Mouse (Mus musculus) gastrocnemius, postnatal 14 days (tissue): ENCODE measurements around the gene Tmcc2. TPM values are rescaled to one million over a fixed set of nuclear protein-coding genes. Genes with fewer than 3 reads are reported as not detected.

Experiments used
- DNase-seq: peaks from one replicate; pipeline ENCODE4 v3.0.0; 2021; ENCODE audit warnings: mixed read lengths
- intact Hi-C: fragments of 180-260 bp; cut with DNase I; formaldehyde crosslinking; loops from one replicate; pipeline ENCODE4 v1.15.1; 2025; ENCODE audit warnings: low total_unique reads
- total RNA-seq, 2 experiments: library from RNA; stranded (reverse); gene quantifications; 2 replicates each; pipeline ENCODE4 v1.2.3; 2021

Tmcc2 gene
- total RNA-seq, 2 experiments from 2014 or later, result 19.4 to 22.9 TPM

- no peak for DNase-seq
- intact Hi-C loops, result no loop called here
Observed at GRCm38 (mm10) chr1:132396705-132397104, 5.6 kb upstream of the Tmcc2 start.

- intact Hi-C loops, result no loop called here
- DNase-seq, result no peak
Observed at GRCm38 (mm10) chr1:132392872-132393271, 1.8 kb upstream of the Tmcc2 start.

GRCm38 (mm10) chr1:132391580-132392022 lies 520 bp upstream of the Tmcc2 start:
- peak; percentile 81 for DNase-seq
- intact Hi-C loops, result no loop called here

GRCm38 (mm10) chr1:132389886-132390585 lies 1.0 kb downstream of the Tmcc2 start:
- intact Hi-C loops, result no loop called here

GRCm38 (mm10) chr1:132388813-132389803 lies 2.0 kb downstream of the Tmcc2 start:
- no peak for DNase-seq
- intact Hi-C loops, result no loop called here

More at GRCm38 (mm10) chr1:132389886-132390585, 1.0 kb downstream of the Tmcc2 start:
- DNase-seq, result peak; percentile 68

- intact Hi-C loops, result no loop called here
- no peak for DNase-seq
Observed at GRCm38 (mm10) chr1:132387943-132388342, 3.1 kb downstream of the Tmcc2 start.

- intact Hi-C loops, result no loop called here
- DNase-seq, result no peak
Observed at GRCm38 (mm10) chr1:132386266-132386665, 4.8 kb downstream of the Tmcc2 start.

GRCm38 (mm10) chr1:132385711-132386110 lies 5.4 kb downstream of the Tmcc2 start:
- intact Hi-C loops, result no loop called here
- DNase-seq, result no peak

- DNase-seq, result no peak
- intact Hi-C loops, result no loop called here
Observed at GRCm38 (mm10) chr1:132385266-132385665, 5.8 kb downstream of the Tmcc2 start.

- intact Hi-C loops, result no loop called here
- peak; percentile 39 for DNase-seq
Observed at GRCm38 (mm10) chr1:132384001-132384554, 7.0 kb downstream of the Tmcc2 start.

GRCm38 (mm10) chr1:132381929-132382328 lies 9.2 kb downstream of the Tmcc2 start:
- intact Hi-C loops, result no loop called here
- DNase-seq, result peak; percentile 8

GRCm38 (mm10) chr1:132380550-132381100 lies 10.5 kb downstream of the Tmcc2 start:
- intact Hi-C loops, result no loop called here

GRCm38 (mm10) chr1:132377811-132378210 lies 13.3 kb downstream of the Tmcc2 start:
- intact Hi-C loops, result no loop called here

More at GRCm38 (mm10) chr1:132380550-132381100, 10.5 kb downstream of the Tmcc2 start:
- peak; percentile 14 for DNase-seq

GRCm38 (mm10) chr1:132377055-132377365 lies 14.1 kb downstream of the Tmcc2 start:
- no peak for DNase-seq

More at GRCm38 (mm10) chr1:132377811-132378210, 13.3 kb downstream of the Tmcc2 start:
- DNase-seq, result peak; percentile 1

GRCm38 (mm10) chr1:132376211-132377054 lies 14.6 kb downstream of the Tmcc2 start:
- no peak for DNase-seq
- intact Hi-C loops, result no loop called here

More at GRCm38 (mm10) chr1:132377055-132377365, 14.1 kb downstream of the Tmcc2 start:
- intact Hi-C loops, result no loop called here

GRCm38 (mm10) chr1:132375256-132375655 lies 15.8 kb downstream of the Tmcc2 start:
- DNase-seq, result no peak
- intact Hi-C loops, result no loop called here

GRCm38 (mm10) chr1:132374873-132375244 lies 16.2 kb downstream of the Tmcc2 start:
- intact Hi-C loops, result no loop called here
- DNase-seq, result no peak

GRCm38 (mm10) chr1:132374140-132374872 lies 16.8 kb downstream of the Tmcc2 start:
- intact Hi-C loops, result no loop called here

More at GRCm38 (mm10) chr1:132374140-132374872, 16.8 kb downstream of the Tmcc2 start:
- peak; percentile 42 for DNase-seq
